Mouse (Mus musculus) kidney, postnatal 14 days (tissue): ENCODE results near the gene Ccdc158.

Experiments
- DNase-seq: peaks from one replicate; pipeline ENCODE4 v3.0.0; 2022; ENCODE audit warnings: mixed read lengths

The Ccdc158 gene

GRCm38 (mm10) chr5:92684715-92685460 lies 9.8 kb upstream of the Ccdc158 start:
- DNase-seq, result no peak

- DNase-seq, result no peak
Observed at GRCm38 (mm10) chr5:92683871-92684475, 8.9 kb upstream of the Ccdc158 start.

- peak; percentile 40 for DNase-seq
Observed at GRCm38 (mm10) chr5:92683351-92683807, 8.3 kb upstream of the Ccdc158 start, which contains the start of gene Shroom3. Gene Shroom3 (plus strand): TSS chr5:92683435.

- DNase-seq, result peak; percentile 45
Observed at GRCm38 (mm10) chr5:92682621-92683348, 7.7 kb upstream of the Ccdc158 start.

GRCm38 (mm10) chr5:92681861-92682260 lies 6.8 kb upstream of the Ccdc158 start:
- no peak for DNase-seq

GRCm38 (mm10) chr5:92679441-92679840 lies 4.4 kb upstream of the Ccdc158 start:
- DNase-seq, result peak; percentile 65

- no peak for DNase-seq
Observed at GRCm38 (mm10) chr5:92675574-92675920, 476 bp upstream of the Ccdc158 start.

- DNase-seq, result no peak
Observed at GRCm38 (mm10) chr5:92666860-92667259, 8.2 kb downstream of the Ccdc158 start.

- no peak for DNase-seq
Observed at GRCm38 (mm10) chr5:92664321-92664720, 10.8 kb downstream of the Ccdc158 start.

GRCm38 (mm10) chr5:92656256-92656655 lies 18.8 kb downstream of the Ccdc158 start:
- peak; percentile 75 for DNase-seq

GRCm38 (mm10) chr5:92640861-92641260 lies 34.2 kb downstream of the Ccdc158 start:
- DNase-seq, result no peak

GRCm38 (mm10) chr5:92635891-92636290 lies 39.2 kb downstream of the Ccdc158 start:
- no peak for DNase-seq

- no peak for DNase-seq
Observed at GRCm38 (mm10) chr5:92634916-92635315, 40.2 kb downstream of the Ccdc158 start.

GRCm38 (mm10) chr5:92633526-92633925 lies 41.5 kb downstream of the Ccdc158 start:
- DNase-seq, result no peak

GRCm38 (mm10) chr5:92627896-92628295 lies 47.2 kb downstream of the Ccdc158 start:
- no peak for DNase-seq

- DNase-seq, result no peak
Observed at GRCm38 (mm10) chr5:92621883-92622282, 53.2 kb downstream of the Ccdc158 start.

GRCm38 (mm10) chr5:92612756-92613155 lies 62.3 kb downstream of the Ccdc158 start:
- DNase-seq, result no peak

- no peak for DNase-seq
Observed at GRCm38 (mm10) chr5:92607492-92608229, 67.4 kb downstream of the Ccdc158 start.

- peak; percentile 70 for DNase-seq
Observed at GRCm38 (mm10) chr5:92604452-92605247, 70.4 kb downstream of the Ccdc158 start.

GRCm38 (mm10) chr5:92602691-92603690 lies 72.1 kb downstream of the Ccdc158 start, which contains the start of gene Stbd1:
Gene Stbd1 (plus strand): TSS chr5:92603041.
- peak; percentile 80 for DNase-seq

- no peak for DNase-seq
Observed at GRCm38 (mm10) chr5:92599030-92599429, 76.0 kb downstream of the Ccdc158 start.
